Mouse (Mus musculus) spleen, adult 2 months (tissue): ENCODE measurements around the gene Atoh7.

ENCODE experiments used
- CTCF ChIP-seq: fragments of 200-500 bp; IDR thresholded peaks from 2 replicates; pipeline ENCODE4 v1.5.1; 2011; ENCODE audit warnings: mild to moderate bottlenecking, inconsistent platforms; ENCODE audit not compliant: insufficient read depth, insufficient read length, insufficient replicate concordance; ENCODE audit errors: extremely low read depth
- POLR2A ChIP-seq: fragments of 200-500 bp; IDR thresholded peaks from 2 replicates; pipeline ENCODE4 v1.6.1; 2011; ENCODE audit warnings: low read depth, low read length, inconsistent platforms

DNA sequence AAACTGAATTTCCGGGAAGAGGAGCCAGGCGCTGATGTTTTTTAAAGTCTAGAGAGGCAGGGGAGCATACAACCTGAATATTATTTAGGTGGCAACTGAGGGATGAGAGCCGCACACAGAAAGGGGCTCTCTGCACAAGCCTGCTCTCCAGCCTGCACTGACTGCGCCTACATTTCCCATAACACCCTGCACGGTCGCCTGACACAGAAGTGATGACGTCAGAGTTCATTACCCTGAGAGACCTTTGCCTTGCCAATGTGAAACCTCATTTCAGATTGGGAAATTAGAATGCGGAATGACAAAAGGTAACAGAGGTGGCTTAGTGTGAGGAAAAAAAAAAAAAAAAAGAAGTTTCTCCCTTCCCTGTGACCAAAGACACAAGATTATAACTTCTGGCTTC, 23.1 kb downstream of the Atoh7 start:
- TF ChIP-seq CTCF (no peak), POLR2A (no peak)
